Mouse (Mus musculus): ENCODE measurements around the gene Gm21425. TPM values are rescaled to one million over a fixed set of nuclear protein-coding genes. Genes with fewer than 3 reads are reported as not detected.

The Gm21425 gene
- not detected in 2 replicates for polyA plus RNA-seq (2012; ENCODE audit: low replicate concordance)

DNA sequence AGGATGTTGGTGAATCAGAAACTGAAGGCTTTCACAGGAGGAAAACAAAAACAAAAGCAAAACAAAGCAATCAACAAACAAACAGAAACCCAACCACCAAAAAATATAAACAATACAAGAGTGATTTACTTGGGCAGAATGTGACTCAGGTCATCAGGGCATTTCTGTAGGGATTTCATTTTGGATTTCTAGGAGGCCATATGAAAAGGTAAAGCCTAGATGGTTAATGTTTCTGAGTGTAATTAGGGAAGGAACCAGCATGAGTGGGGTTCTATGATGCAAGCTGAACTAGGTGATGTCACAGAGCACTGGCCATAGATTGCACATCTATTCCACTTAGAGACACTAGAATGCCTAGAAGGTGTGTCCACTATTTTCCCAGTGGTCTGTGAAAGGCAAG is at the start of gene Gm21425:
TSS of gene Gm21425 (plus strand) at position 301 of the 400 bp plus-strand sequence.

DNA sequence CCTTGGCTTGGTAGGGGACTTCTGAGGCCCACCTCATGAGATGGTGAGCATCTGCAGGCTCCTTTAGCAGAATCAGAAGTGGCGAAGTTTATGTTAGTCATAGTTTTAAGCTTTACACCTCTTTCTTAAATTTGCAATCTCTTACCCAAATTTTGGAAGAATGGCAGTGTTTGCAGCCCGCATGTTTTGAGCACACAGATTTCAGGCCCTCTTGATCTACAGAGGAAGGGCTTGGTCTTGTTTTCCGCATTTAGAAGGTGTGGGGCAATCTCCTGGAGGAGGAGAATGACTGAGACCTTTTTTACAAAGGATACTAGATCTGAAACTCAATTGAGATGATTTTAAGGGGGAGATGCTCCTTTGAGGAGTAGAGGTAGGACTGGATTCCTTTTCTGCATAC is 28.4 kb upstream of the Gm21425 start, which contains the start of gene Gm21891:
TSS of gene Gm21891 (minus strand) at position 101 of the 400 bp plus-strand sequence.

Other genes with a start within 250 kb of the Gm21425 start
- gene Gm20807, start 119.1 kb upstream of the Gm21425 start, polyA plus RNA-seq (2012; ENCODE audit: low replicate concordance): not detected in 2 replicates
- gene Gm21891, start 28.5 kb upstream of the Gm21425 start, polyA plus RNA-seq (2012; ENCODE audit: low replicate concordance): not detected in 2 replicates
- gene Gm21828, start 62.0 kb downstream of the Gm21425 start, polyA plus RNA-seq (2012; ENCODE audit: low replicate concordance): not detected in 2 replicates
- gene Gm21440, start 90.4 kb downstream of the Gm21425 start, polyA plus RNA-seq (2012; ENCODE audit: low replicate concordance): not detected in 2 replicates
- not detected in 2 replicates for gene Gm21454, start 90.5 kb downstream of the Gm21425 start, polyA plus RNA-seq (2012; ENCODE audit: low replicate concordance)
- gene Gm21725, start 187.1 kb downstream of the Gm21425 start, polyA plus RNA-seq (2012; ENCODE audit: low replicate concordance): not detected in 2 replicates